Mouse (Mus musculus): ENCODE measurements around the gene Hectd4. TPM values are rescaled to one million over a fixed set of nuclear protein-coding genes. Genes with fewer than 3 reads are reported as not detected.

The Hectd4 gene
- 100 to 1,000 TPM in 18 of 26 experiments, 10 to 100 TPM in 8; 55.0 to 286 (median 140) TPM for total RNA-seq (2018; cell fraction: chromatin; rRNA removed)
- 10 to 100 TPM in 20 of 26 experiments, 1 to 10 TPM in 6; 6.3 to 19.1 (median 13.2) TPM for total RNA-seq (2018; cell fraction: cytosol; rRNA removed)
- 100 to 1,000 TPM in 1 of 26 experiments, 10 to 100 TPM in 25; 21.5 to 102 (median 54.2) TPM for total RNA-seq (2018; cell fraction: nucleus; rRNA removed)
- polyA plus RNA-seq (2018) = 5.9 to 7.2 TPM (median 7.2 TPM) in 3 replicates

GRCm38 (mm10) chr5:121219980-121220731 lies at the start of gene Hectd4:
Hectd4 (plus strand) TSS chr5:121220219.
- Histone ChIP-seq H3K4me3 (ENCODE audit: inconsistent target) (peak within 1 kb of the TSS; percentile 44), H3K27ac (no peak within 1 kb of the TSS), H3K79me2 (ENCODE audit: inconsistent target) (peaks cover 43% of the 10 kb centered on the region), H3K36me3 (ENCODE audit: inconsistent target) (no peaks in the 10 kb centered on the region)
- 1% methylated on average over 80 of the region's 90 CpGs for WGBS (ENCODE audit: missing documents)

GRCm38 (mm10) chr5:121172835-121173234 lies 47.2 kb upstream of the Hectd4 start:
- Histone ChIP-seq H3K4me3 (ENCODE audit: inconsistent target) (no peak overlapping the region), H3K36me3 (ENCODE audit: inconsistent target) (peaks cover 20% of the 10 kb centered on the region; the same call in 1 of the 2 replicates), H3K27ac (no peak overlapping the region), H3K79me2 (ENCODE audit: inconsistent target) (peaks cover 60% of the 10 kb centered on the region; the same call in 1 of the 2 replicates)
- WGBS (ENCODE audit: missing documents) = 84% methylated on average over 4 of the region's 4 CpGs

DNA sequence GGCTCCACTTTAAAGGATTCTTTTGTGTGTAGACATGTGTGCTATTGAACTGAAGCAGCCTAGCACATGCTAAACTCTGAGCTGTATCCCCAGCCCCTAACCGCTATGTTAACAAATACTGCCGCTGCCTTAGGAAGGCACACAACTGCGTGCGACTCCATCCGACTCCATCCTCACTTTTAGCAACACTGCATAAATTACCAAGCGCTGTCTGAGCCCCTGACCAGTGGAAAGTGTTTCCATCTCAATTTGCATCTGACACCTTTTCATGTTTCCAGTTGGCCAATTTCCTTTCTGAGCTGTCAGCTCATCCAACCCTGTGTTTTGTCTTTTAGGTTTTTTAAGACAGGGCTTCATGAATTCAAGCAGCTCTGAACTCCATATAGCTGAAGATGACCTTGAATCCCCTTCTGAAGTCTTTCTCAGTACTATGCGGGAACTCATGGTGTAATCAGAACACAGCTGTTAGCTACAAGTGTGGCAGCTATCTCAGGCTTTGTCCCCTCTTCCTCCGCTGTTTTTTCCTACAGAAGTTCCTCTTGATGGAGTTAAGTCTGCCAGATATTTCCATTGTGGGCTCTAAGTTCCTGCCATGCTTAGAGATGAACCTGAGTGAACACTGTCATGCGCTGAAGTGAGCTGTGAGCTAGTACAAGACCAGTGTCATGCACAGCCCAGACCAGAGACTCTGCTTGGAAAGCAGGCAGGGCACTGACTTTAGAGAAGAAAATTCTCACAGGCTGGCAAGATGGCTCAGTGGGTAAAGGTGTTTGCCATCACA lies 40.8 kb upstream of the Hectd4 start:
- Histone ChIP-seq H3K27ac (no peak overlapping the region), H3K79me2 (ENCODE audit: inconsistent target) (peaks cover 99% of the 10 kb centered on the region), H3K4me3 (ENCODE audit: inconsistent target) (no peak overlapping the region), H3K36me3 (ENCODE audit: inconsistent target) (no peaks in the 10 kb centered on the region)
- WGBS (ENCODE audit: missing documents) = 89% methylated on average over 9 of the region's 9 CpGs

GRCm38 (mm10) chr5:121183269-121183668 lies 36.8 kb upstream of the Hectd4 start:
- Histone ChIP-seq H3K27ac (no peak overlapping the region), H3K36me3 (ENCODE audit: inconsistent target) (no peaks in the 10 kb centered on the region), H3K4me3 (ENCODE audit: inconsistent target) (no peak overlapping the region), H3K79me2 (ENCODE audit: inconsistent target) (peaks cover 100% of the 10 kb centered on the region)
- WGBS (ENCODE audit: missing documents) = 91% methylated on average over 9 of the region's 9 CpGs

GRCm38 (mm10) chr5:121184375-121184774 lies 35.6 kb upstream of the Hectd4 start:
- no peak overlapping the region for H3K27ac ChIP-seq
- peaks cover 100% of the 10 kb centered on the region for H3K79me2 ChIP-seq (ENCODE audit: inconsistent target)
- H3K36me3 ChIP-seq (ENCODE audit: inconsistent target) = no peaks in the 10 kb centered on the region
- 73% methylated on average over 2 of the region's 2 CpGs for WGBS (ENCODE audit: missing documents)
- no peak overlapping the region for H3K4me3 ChIP-seq (ENCODE audit: inconsistent target)

GRCm38 (mm10) chr5:121184945-121185551 lies 35.0 kb upstream of the Hectd4 start:
- WGBS (ENCODE audit: missing documents) = 67% methylated on average over 11 of the region's 11 CpGs
- Histone ChIP-seq H3K27ac (no peak overlapping the region), H3K4me3 (ENCODE audit: inconsistent target) (no peak overlapping the region), H3K79me2 (ENCODE audit: inconsistent target) (peaks cover 100% of the 10 kb centered on the region), H3K36me3 (ENCODE audit: inconsistent target) (no peaks in the 10 kb centered on the region)

DNA sequence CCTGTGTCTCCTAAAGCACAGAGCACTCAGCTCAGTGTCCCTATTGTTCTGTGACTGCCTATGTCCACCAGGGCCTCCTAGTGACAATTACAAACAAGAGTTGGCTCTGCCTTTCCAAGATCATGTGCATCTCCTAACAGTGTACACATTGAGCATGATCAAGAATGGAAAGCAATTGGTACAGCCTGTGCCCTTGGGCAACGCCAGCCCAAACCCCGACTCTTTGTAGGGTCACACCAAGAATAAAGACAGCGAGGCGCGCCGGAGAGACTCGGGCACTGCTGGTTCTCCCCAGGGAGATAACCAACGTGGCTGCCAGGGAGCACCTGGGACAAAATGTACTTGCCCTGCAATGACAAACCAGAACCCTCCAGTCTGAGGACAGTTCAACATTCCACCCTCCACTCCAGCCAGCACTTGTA lies 32.4 kb upstream of the Hectd4 start:
- 92% methylated on average over 8 of the region's 8 CpGs for WGBS (ENCODE audit: missing documents)
- Histone ChIP-seq H3K27ac (no peak overlapping the region), H3K4me3 (ENCODE audit: inconsistent target) (no peak overlapping the region), H3K79me2 (ENCODE audit: inconsistent target) (peaks cover 82% of the 10 kb centered on the region), H3K36me3 (ENCODE audit: inconsistent target) (no peaks in the 10 kb centered on the region)

DNA sequence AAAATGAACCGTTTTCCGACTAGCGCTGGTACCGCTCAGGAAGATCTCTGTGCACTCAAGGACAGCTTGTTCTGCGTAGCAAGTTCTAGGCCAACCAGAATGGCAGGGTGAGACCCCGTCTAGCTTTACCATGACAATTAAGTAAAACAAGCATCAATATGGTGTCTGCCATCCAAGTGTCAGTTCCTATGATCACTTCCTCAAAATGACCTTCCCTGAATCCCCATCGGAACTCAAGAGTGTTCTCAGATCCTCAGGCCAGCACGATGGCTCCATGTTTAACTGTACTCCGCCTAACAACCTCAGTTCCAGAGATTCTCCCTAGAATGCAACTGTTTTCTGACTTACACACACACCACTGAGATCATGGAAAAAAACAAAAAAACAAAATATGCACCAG lies 31.8 kb upstream of the Hectd4 start:
- Histone ChIP-seq H3K4me3 (ENCODE audit: inconsistent target) (no peak overlapping the region), H3K36me3 (ENCODE audit: inconsistent target) (no peaks in the 10 kb centered on the region), H3K27ac (no peak overlapping the region), H3K79me2 (ENCODE audit: inconsistent target) (peaks cover 75% of the 10 kb centered on the region)
- 81% methylated on average over 9 of the region's 9 CpGs for WGBS (ENCODE audit: missing documents)

- Histone ChIP-seq H3K27ac (no peak overlapping the region), H3K4me3 (ENCODE audit: inconsistent target) (no peak overlapping the region)
Measured at GRCm38 (mm10) chr5:121189182-121189581, 30.8 kb upstream of the Hectd4 start.

DNA sequence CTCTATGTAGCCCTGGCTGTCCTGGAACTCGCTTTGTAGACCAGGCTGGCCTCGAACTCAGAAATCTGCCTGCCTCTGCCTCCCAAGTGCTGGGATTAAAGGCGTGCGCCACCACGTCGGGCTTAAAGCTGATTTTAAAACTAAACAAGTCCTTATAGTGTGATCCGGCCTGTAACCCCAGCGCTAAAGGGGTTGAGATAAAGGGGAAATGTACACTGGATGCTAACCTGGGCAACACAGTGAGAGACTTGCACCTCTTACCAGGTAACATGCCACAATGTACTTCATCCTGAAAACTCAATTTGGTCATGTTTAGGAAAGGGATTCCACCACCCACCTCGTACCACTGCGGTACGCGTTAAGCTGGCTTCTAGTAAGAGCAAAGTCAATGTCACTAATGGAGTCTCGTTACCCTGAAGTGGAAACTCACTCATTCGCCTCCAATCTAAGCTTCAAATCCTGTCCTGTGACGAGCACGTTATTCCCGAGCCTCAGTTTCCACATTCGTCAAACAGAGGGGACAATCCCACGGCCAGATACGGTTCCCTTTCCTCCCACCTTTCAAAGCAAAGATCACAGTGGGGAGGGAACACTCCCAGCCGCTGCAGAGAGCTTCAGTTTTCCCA lies 29.7 kb upstream of the Hectd4 start:
- H3K27ac ChIP-seq = no peak overlapping the region
- 28% methylated on average over 19 of the region's 21 CpGs for WGBS (ENCODE audit: missing documents)
- peak overlapping the region; percentile 54 for H3K4me3 ChIP-seq (ENCODE audit: inconsistent target)
- peaks cover 54% of the 10 kb centered on the region for H3K79me2 ChIP-seq (ENCODE audit: inconsistent target)
- no peaks in the 10 kb centered on the region for H3K36me3 ChIP-seq (ENCODE audit: inconsistent target)

More at GRCm38 (mm10) chr5:121189182-121189581, 30.8 kb upstream of the Hectd4 start:
- 94% methylated on average over 9 of the region's 9 CpGs for WGBS (ENCODE audit: missing documents)
- Histone ChIP-seq H3K79me2 (ENCODE audit: inconsistent target) (peaks cover 66% of the 10 kb centered on the region), H3K36me3 (ENCODE audit: inconsistent target) (no peaks in the 10 kb centered on the region)

- Histone ChIP-seq H3K36me3 (ENCODE audit: inconsistent target) (no peaks in the 10 kb centered on the region), H3K4me3 (ENCODE audit: inconsistent target) (peak within 1 kb of the TSS; percentile 59), H3K27ac (peak within 1 kb of the TSS; percentile 55), H3K79me2 (ENCODE audit: inconsistent target) (peaks cover 48% of the 10 kb centered on the region)
- WGBS (ENCODE audit: missing documents) = under 1% methylated on average over 92 of the region's 98 CpGs
Measured at GRCm38 (mm10) chr5:121190836-121191583, 29.0 kb upstream of the Hectd4 start, which contains the start of gene Ptpn11. Ptpn11 (minus strand) TSS chr5:121191397.

GRCm38 (mm10) chr5:121191584-121191906 lies 28.5 kb upstream of the Hectd4 start:
- Histone ChIP-seq H3K4me3 (ENCODE audit: inconsistent target) (peak overlapping the region; percentile 59), H3K27ac (peak overlapping the region; percentile 55), H3K36me3 (ENCODE audit: inconsistent target) (no peaks in the 10 kb centered on the region), H3K79me2 (ENCODE audit: inconsistent target) (peaks cover 42% of the 10 kb centered on the region)
- WGBS (ENCODE audit: missing documents) = 15% methylated on average over 17 of the region's 17 CpGs

- WGBS (ENCODE audit: missing documents) = 86% methylated on average over 1 of the region's 1 CpGs
- Histone ChIP-seq H3K27ac (no peak overlapping the region), H3K4me3 (ENCODE audit: inconsistent target) (no peak overlapping the region), H3K36me3 (ENCODE audit: inconsistent target) (no peaks in the 10 kb centered on the region), H3K79me2 (ENCODE audit: inconsistent target) (peaks cover 16% of the 10 kb centered on the region)
Measured at GRCm38 (mm10) chr5:121194173-121194572, 25.8 kb upstream of the Hectd4 start.

Data from macrophage (primary cell).